Mouse (Mus musculus) ES-E14 (cell line): ENCODE data around the gene Slc25a1. TPM values are rescaled to one million over a fixed set of nuclear protein-coding genes. Genes with fewer than 3 reads are reported as not detected.
"Not testable (repeated sequence)": the region's sequence is repeated elsewhere in the genome, so short reads cannot be mapped to it uniquely, and the experiment has no call there.

ENCODE experiments used
- DNase-seq: peaks from one replicate; pipeline ENCODE4 v3.0.0-alpha.2; 2013; ENCODE audit warnings: low read depth, low spot score
- H3K27ac ChIP-seq: 2 replicates; pipeline ENCODE4 v1.5.1; 2012; ENCODE audit warnings: low read depth, mild to moderate bottlenecking, low read length, moderate library complexity, mixed read lengths; ENCODE audit not compliant: poor library complexity, insufficient read depth, severe bottlenecking
- H3K36me3 ChIP-seq: 2 replicates; pipeline ENCODE4 v1.6.1; 2012; ENCODE audit warnings: mild to moderate bottlenecking, low read length, moderate library complexity, mixed read lengths; ENCODE audit not compliant: control insufficient read depth, poor library complexity, insufficient read depth, severe bottlenecking
- H3K4me1 ChIP-seq, 2 experiments: fragments of 150-350 bp in 1 of 2; sonication (generic) in 1 of 2; 2 replicates each; pipeline ENCODE4 v1.6.1; 2012; ENCODE audit warnings: low read length in 2 of 2, mild to moderate bottlenecking in 1 of 2, mixed read lengths in 1 of 2; ENCODE audit not compliant: control insufficient read depth in 2 of 2, insufficient read depth in 2 of 2, poor library complexity in 1 of 2
- H3K4me3 ChIP-seq, 2 experiments: fragments of 150-350 bp in 1 of 2; sonication (generic) in 1 of 2; 2 replicates each; pipeline ENCODE4 v1.5.1; 2012; ENCODE audit warnings: low read length in 2 of 2, low read depth in 1 of 2, mild to moderate bottlenecking in 1 of 2, mixed read lengths in 1 of 2; ENCODE audit not compliant: insufficient read depth in 1 of 2, poor library complexity in 1 of 2, severe bottlenecking in 1 of 2
- H3K9ac ChIP-seq: 2 replicates; pipeline ENCODE4 v1.6.1; 2012; ENCODE audit warnings: low read depth, mild to moderate bottlenecking, low read length, mixed read lengths; ENCODE audit not compliant: poor library complexity, insufficient read depth, severe bottlenecking
- H3K9me3 ChIP-seq: fragments of 150-350 bp; sonication (generic); 2 replicates; pipeline ENCODE4 v1.6.1; 2012; ENCODE audit warnings: low read depth, mild to moderate bottlenecking, low read length; ENCODE audit not compliant: control insufficient read depth, insufficient read depth
- CHD2 ChIP-seq: IDR thresholded peaks from 2 replicates; pipeline ENCODE4 v1.6.1; 2014; ENCODE audit warnings: mild to moderate bottlenecking, low read depth, low read length, inconsistent platforms
- HCFC1 ChIP-seq: IDR thresholded peaks from 2 replicates; pipeline ENCODE4 v1.6.1; 2012; ENCODE audit warnings: low read length, inconsistent platforms, borderline replicate concordance; ENCODE audit not compliant: insufficient read depth
- MAFK ChIP-seq: IDR thresholded peaks from 2 replicates; pipeline ENCODE4 v1.6.1; 2014; ENCODE audit warnings: mild to moderate bottlenecking, low read depth, low read length, inconsistent platforms; ENCODE audit not compliant: insufficient read depth
- ZC3H11A ChIP-seq: IDR thresholded peaks from 2 replicates; pipeline ENCODE4 v1.6.1; 2012; ENCODE audit warnings: low read depth, mild to moderate bottlenecking, inconsistent platforms, low read length, borderline replicate concordance
- ZNF384 ChIP-seq: IDR thresholded peaks from 2 replicates; pipeline ENCODE4 v1.6.1; 2012; ENCODE audit warnings: low read depth, low read length, inconsistent platforms
- in situ Hi-C, 2 experiments: fragments of 600-800 bp; cut with MboI; formaldehyde crosslinking; loops; one replicate each; pipeline ENCODE4 v1.15.1; 2025; ENCODE audit warnings: low sequenced_read_pairs in 2 of 2, inconsistent platforms in 1 of 2; ENCODE audit not compliant: unreplicated experiment in 2 of 2
- total RNA-seq: library from RNA; depleted of rRNA; stranded (reverse); fragments of 300-350 nt; gene quantifications from 2 replicates; pipeline ENCODE4 v1.2.3, GENCODE M21; 2012; rRNA removed

Slc25a1 gene
- 97.9 and 111 TPM in 2 replicates for total RNA-seq

GRCm38 (mm10) chr16:17928087-17928580 lies at the start of gene Slc25a1:
Gene Slc25a1 (minus strand): TSS chr16:17928219.
- Histone ChIP-seq H3K9ac (peak within 1 kb of the TSS; percentile 87), H3K36me3 (peaks cover 26% of the 10 kb centered on the region), H3K4me1 (peaks cover 4 to 31% of the 10 kb centered on the region in 2 experiments; a peak in 3 of 4 replicates), H3K27ac (peak within 1 kb of the TSS; percentile 90), H3K4me3 (peak within 1 kb of the TSS; percentile 88 to 92), H3K9me3 (no peaks in the 10 kb centered on the region)
- peak; percentile 55 for DNase-seq
- in situ Hi-C loops: no loop called here
- TF ChIP-seq CHD2 (no peak), ZNF384 (no peak), HCFC1 (no peak), MAFK (no peak), ZC3H11A (no peak)

- Histone ChIP-seq H3K9me3 (no peaks in the 10 kb centered on the region), H3K4me1 (no peaks in the 10 kb centered on the region), H3K36me3 (no peaks in the 10 kb centered on the region), H3K4me3 (no peak overlapping the region), H3K9ac (no peak overlapping the region), H3K27ac (no peak overlapping the region)
- TF ChIP-seq HCFC1: no peak
- TF ChIP-seq MAFK: peak; percentile 86
- in situ Hi-C loops: no loop called here
- no peak for DNase-seq
Measured at GRCm38 (mm10) chr16:17971853-17972252, 43.8 kb upstream of the Slc25a1 start.

- TF ChIP-seq MAFK (no peak), CHD2 (no peak), HCFC1 (no peak), ZNF384 (no peak), ZC3H11A (no peak)
- no peak for DNase-seq
- in situ Hi-C loops: no loop called here
- Histone ChIP-seq H3K4me1 (no peaks in the 10 kb centered on the region), H3K27ac (no peak overlapping the region; the same call in 1 of the 2 replicates), H3K9ac (no peak overlapping the region), H3K36me3 (no peaks in the 10 kb centered on the region), H3K4me3 (no peak overlapping the region), H3K9me3 (peaks cover 7% of the 10 kb centered on the region)
Measured at GRCm38 (mm10) chr16:17962091-17962490, 34.1 kb upstream of the Slc25a1 start.

- H3K9ac ChIP-seq, H3K4me3 ChIP-seq, in situ Hi-C loops, DNase-seq, H3K4me1 ChIP-seq, H3K36me3 ChIP-seq, H3K27ac ChIP-seq: not testable (repeated sequence)
- H3K9me3 ChIP-seq: peaks cover 15% of the 10 kb centered on the region
Measured at GRCm38 (mm10) chr16:17956052-17956638, 28.1 kb upstream of the Slc25a1 start.

- no peaks in the 10 kb centered on the region for H3K36me3 ChIP-seq
- no peak for TF ChIP-seq HCFC1
- no peak for TF ChIP-seq CHD2
- TF ChIP-seq ZNF384: no peak
- TF ChIP-seq ZC3H11A: no peak
- no peak for TF ChIP-seq MAFK
- no peaks in the 10 kb centered on the region for H3K4me1 ChIP-seq
- no peak overlapping the region for H3K9ac ChIP-seq
- no peak overlapping the region for H3K4me3 ChIP-seq
- peaks cover 8% of the 10 kb centered on the region; the same call in 1 of the 2 replicates for H3K9me3 ChIP-seq
- no peak overlapping the region for H3K27ac ChIP-seq
- no peak for DNase-seq
- in situ Hi-C loops: no loop called here
Measured at GRCm38 (mm10) chr16:17951618-17952017, 23.6 kb upstream of the Slc25a1 start.
